ENCODE assay signal across 7 mouse cellular contexts in genomic region chr3:89268916-89269315, GRCm38 (mm10). TPM values are rescaled to one million over a fixed set of nuclear protein-coding genes. Genes with fewer than 3 reads are reported as not detected.
A peak's percentile ranks its signal among the peaks of the same experiment; 100 is the strongest.
DNase-seq lines count a peak whose midpoint lies in the region; ATAC-seq lines count a peak whose summit lies in the region.

No protein-coding gene starts in this region.

- peak overlapping the region; percentile 78; the same call in 1 of the 2 replicates for H3K4me2 ChIP-seq in kidney, embryonic 14.5 days (replicated peaks; ENCODE audit: low read depth, low read length)
- 0 out of 2 replicates have a peak overlapping the region, but pooled peaks have one; percentile 89 for H3K4me2 ChIP-seq in hindbrain, embryonic 14.5 days (replicated peaks)
- peak overlapping the region; percentile 89; the same call in 1 of the 2 replicates for H3K4me2 ChIP-seq in midbrain, embryonic 16.5 days (ENCODE audit: low read length)

- H3K9me3 ChIP-seq in kidney, embryonic 14.5 days (ENCODE audit: control insufficient read depth, low read length) = no peaks in the 10 kb centered on the region
- H3K9me3 ChIP-seq in embryonic facial prominence, embryonic 10.5 days = no peaks in the 10 kb centered on the region
- no peaks in the 10 kb centered on the region for H3K9me3 ChIP-seq in hindbrain, embryonic 14.5 days (ENCODE audit: control insufficient read depth, low read length)
- H3K9me3 ChIP-seq in midbrain, embryonic 16.5 days (replicated peaks; ENCODE audit: control insufficient read depth, low read length, poor library complexity, severe bottlenecking) = no peaks in the 10 kb centered on the region

- 55% methylated on average over 8 of the region's 8 CpGs for WGBS in kidney, embryonic 14.5 days
- WGBS in embryonic facial prominence, embryonic 10.5 days = 44% methylated on average over 8 of the region's 8 CpGs
- WGBS in hindbrain, embryonic 14.5 days = 50% methylated on average over 8 of the region's 8 CpGs
- 51% methylated on average over 8 of the region's 8 CpGs for WGBS in midbrain, embryonic 16.5 days

- H3K9ac ChIP-seq in kidney, embryonic 14.5 days (ENCODE audit: low read depth, low read length) = peak overlapping the region; percentile 23; the same call in 1 of the 2 replicates
- H3K9ac ChIP-seq in hindbrain, embryonic 14.5 days = no peak overlapping the region
- peak overlapping the region; percentile 11; the same call in 1 of the 2 replicates for H3K9ac ChIP-seq in midbrain, embryonic 16.5 days (ENCODE audit: low read depth, low read length)

- peaks cover 23% of the 10 kb centered on the region for H3K36me3 ChIP-seq in kidney, embryonic 14.5 days (ENCODE audit: control insufficient read depth, insufficient read depth, low read length)
- peaks cover 15% of the 10 kb centered on the region for H3K36me3 ChIP-seq in embryonic facial prominence, embryonic 10.5 days (replicated peaks)
- no peaks in the 10 kb centered on the region for H3K36me3 ChIP-seq in hindbrain, embryonic 14.5 days (replicated peaks; ENCODE audit: control insufficient read depth, insufficient read depth)
- no peaks in the 10 kb centered on the region for H3K36me3 ChIP-seq in midbrain, embryonic 16.5 days (ENCODE audit: control insufficient read depth, insufficient read depth, low read length)

- no peaks in the 10 kb centered on the region for H3K27me3 ChIP-seq in kidney, embryonic 14.5 days (ENCODE audit: control insufficient read depth, insufficient read depth, low read length)
- peaks cover 23% of the 10 kb centered on the region for H3K27me3 ChIP-seq in embryonic facial prominence, embryonic 10.5 days (replicated peaks; ENCODE audit: low read depth, poor library complexity, severe bottlenecking)
- no peaks in the 10 kb centered on the region for H3K27me3 ChIP-seq in hindbrain, embryonic 14.5 days (ENCODE audit: control insufficient read depth, insufficient read depth, low read length)
- no peaks in the 10 kb centered on the region for H3K27me3 ChIP-seq in midbrain, embryonic 16.5 days (ENCODE audit: control insufficient read depth, insufficient read depth, low read depth, low read length)

- no peak overlapping the region for H3K4me3 ChIP-seq in kidney, embryonic 14.5 days (ENCODE audit: low read length)
- peak overlapping the region; percentile 65 for H3K4me3 ChIP-seq in embryonic facial prominence, embryonic 10.5 days
- H3K4me3 ChIP-seq in hindbrain, embryonic 14.5 days (replicated peaks; ENCODE audit: low read length) = no peak overlapping the region
- H3K4me3 ChIP-seq in midbrain, embryonic 16.5 days (ENCODE audit: low read depth, low read length) = no peak overlapping the region

- no peak overlapping the region for H3K27ac ChIP-seq in kidney, embryonic 14.5 days (ENCODE audit: low read depth, low read length)
- no peak overlapping the region for H3K27ac ChIP-seq in embryonic facial prominence, embryonic 10.5 days (replicated peaks)
- H3K27ac ChIP-seq in hindbrain, embryonic 14.5 days = no peak overlapping the region
- H3K27ac ChIP-seq in midbrain, embryonic 16.5 days (ENCODE audit: low read length) = no peak overlapping the region

- ATAC-seq in kidney, embryonic 14.5 days (ENCODE audit: low FRiP score, low TSS enrichment) = no peak
- no peak for ATAC-seq in hindbrain, embryonic 14.5 days (ENCODE audit: low FRiP score)
- ATAC-seq in midbrain, embryonic 16.5 days = no peak

- H3K4me1 ChIP-seq in kidney, embryonic 14.5 days (ENCODE audit: control insufficient read depth, insufficient read depth, low read length) = peaks cover 30% of the 10 kb centered on the region
- H3K4me1 ChIP-seq in embryonic facial prominence, embryonic 10.5 days = peaks cover 53% of the 10 kb centered on the region
- H3K4me1 ChIP-seq in hindbrain, embryonic 14.5 days (replicated peaks; ENCODE audit: control insufficient read depth, insufficient read depth, low read length) = peaks cover 24% of the 10 kb centered on the region
- H3K4me1 ChIP-seq in midbrain, embryonic 16.5 days (ENCODE audit: control insufficient read depth, insufficient read depth, low read length) = peaks cover 35% of the 10 kb centered on the region

- no peak for DNase-seq in kidney, adult 9 months
- no peak for DNase-seq in embryonic facial prominence, embryonic 10.5 days (ENCODE audit: low spot score)
- no peak for DNase-seq in hindbrain, embryonic 14.5 days (ENCODE audit: low spot score)
- DNase-seq in spleen, adult 12 weeks (ENCODE audit: low spot score) = no peak
- no peak for DNase-seq in layer of hippocampus, adult 11-12 months (ENCODE audit: low spot score)

RNA-seq across cellular contexts. Expression of gene Slc50a1, which starts 1.5 kb away (rescaled TPM):
- polyA plus RNA-seq in kidney, embryonic 14.5 days (2014; fragmentation: Nextera tagmentation; extraction: Ambion mirVana) = 55.1 and 64.1 TPM in 2 replicates
- polyA plus RNA-seq in embryonic facial prominence, embryonic 10.5 days (2016; fragmentation: Nextera tagmentation; extraction: Ambion mirVana) = 27.2 and 34.2 TPM in 2 replicates
- polyA plus RNA-seq in hindbrain, embryonic 14.5 days (2014; fragmentation: Nextera tagmentation; extraction: Ambion mirVana) = 36.0 and 38.8 TPM in 2 replicates
- 40.2 and 41.3 TPM in 2 replicates for polyA plus RNA-seq in midbrain, embryonic 16.5 days (2015; fragmentation: Nextera tagmentation; extraction: Ambion mirVana)

RNA-seq across cellular contexts. Expression of gene Dpm3, which starts 9.8 kb away (rescaled TPM):
- polyA plus RNA-seq in kidney, embryonic 14.5 days (2014; fragmentation: Nextera tagmentation; extraction: Ambion mirVana) = 134 and 200 TPM in 2 replicates
- 74.1 and 84.1 TPM in 2 replicates for polyA plus RNA-seq in embryonic facial prominence, embryonic 10.5 days (2016; fragmentation: Nextera tagmentation; extraction: Ambion mirVana)
- polyA plus RNA-seq in hindbrain, embryonic 14.5 days (2014; fragmentation: Nextera tagmentation; extraction: Ambion mirVana) = 80.7 and 94.4 TPM in 2 replicates
- polyA plus RNA-seq in midbrain, embryonic 16.5 days (2015; fragmentation: Nextera tagmentation; extraction: Ambion mirVana) = 60.4 and 64.5 TPM in 2 replicates

RNA-seq across cellular contexts. Expression of gene Efna1, which starts 12.0 kb away (rescaled TPM):
- 45.4 and 58.8 TPM in 2 replicates for polyA plus RNA-seq in kidney, embryonic 14.5 days (2014; fragmentation: Nextera tagmentation; extraction: Ambion mirVana)
- polyA plus RNA-seq in embryonic facial prominence, embryonic 10.5 days (2016; fragmentation: Nextera tagmentation; extraction: Ambion mirVana) = 26.7 and 27.2 TPM in 2 replicates
- polyA plus RNA-seq in hindbrain, embryonic 14.5 days (2014; fragmentation: Nextera tagmentation; extraction: Ambion mirVana) = 9.4 and 10.8 TPM in 2 replicates
- polyA plus RNA-seq in midbrain, embryonic 16.5 days (2015; fragmentation: Nextera tagmentation; extraction: Ambion mirVana) = 6.8 and 7.4 TPM in 2 replicates

RNA-seq across cellular contexts. Expression of gene Trim46, which starts 22.8 kb away (rescaled TPM):
- 2.8 and 3.6 TPM in 2 replicates for polyA plus RNA-seq in kidney, embryonic 14.5 days (2014; fragmentation: Nextera tagmentation; extraction: Ambion mirVana)
- 4.0 and 4.7 TPM in 2 replicates for polyA plus RNA-seq in embryonic facial prominence, embryonic 10.5 days (2016; fragmentation: Nextera tagmentation; extraction: Ambion mirVana)
- 65.8 and 66.5 TPM in 2 replicates for polyA plus RNA-seq in hindbrain, embryonic 14.5 days (2014; fragmentation: Nextera tagmentation; extraction: Ambion mirVana)
- 90.3 and 91.2 TPM in 2 replicates for polyA plus RNA-seq in midbrain, embryonic 16.5 days (2015; fragmentation: Nextera tagmentation; extraction: Ambion mirVana)

RNA-seq across cellular contexts. Expression of gene Krtcap2, which starts 23.1 kb away (rescaled TPM):
- polyA plus RNA-seq in kidney, embryonic 14.5 days (2014; fragmentation: Nextera tagmentation; extraction: Ambion mirVana) = 321 and 407 TPM in 2 replicates
- polyA plus RNA-seq in embryonic facial prominence, embryonic 10.5 days (2016; fragmentation: Nextera tagmentation; extraction: Ambion mirVana) = 244 and 262 TPM in 2 replicates
- polyA plus RNA-seq in hindbrain, embryonic 14.5 days (2014; fragmentation: Nextera tagmentation; extraction: Ambion mirVana) = 209 and 224 TPM in 2 replicates
- polyA plus RNA-seq in midbrain, embryonic 16.5 days (2015; fragmentation: Nextera tagmentation; extraction: Ambion mirVana) = 195 TPM in 2 replicates
